In the genomic region with DNA sequence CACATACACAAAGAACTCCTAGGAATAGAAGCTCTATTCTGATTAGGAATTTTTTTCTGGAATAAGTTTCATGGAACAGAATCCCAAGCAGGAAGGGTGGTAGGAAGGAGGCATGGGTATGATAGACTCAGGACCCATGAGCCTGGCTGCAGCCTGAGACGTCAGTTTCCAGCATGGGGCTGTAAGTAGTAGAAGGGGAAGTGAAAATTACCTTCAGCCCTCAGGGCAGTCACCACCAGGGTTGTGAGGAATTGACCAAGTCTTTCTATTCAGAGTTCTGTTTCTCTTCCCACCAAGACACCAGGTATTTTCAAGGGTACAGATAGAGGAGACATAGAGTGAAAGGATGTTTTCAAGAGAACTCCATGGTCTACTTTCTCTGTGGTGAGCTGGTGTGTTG, we compare ENCODE assay signal across 14 mouse cellular contexts.
"Had no signal": no experiment of that assay in that cellular context is flagged by ENCODE, and none has a peak within 500 bp of the region (broad histone marks: within the 10 kb centered on the region; RNA-seq: fewer than 3 reads in every experiment).

No protein-coding gene starts in this region.

- ATAC-seq: liver, postnatal 0 days; midbrain, embryonic 13.5 days; midbrain, embryonic 15.5 days had no signal

- H3K4me2 ChIP-seq: liver, embryonic 15.5 days; lung, embryonic 14.5 days; midbrain, embryonic 11.5 days; midbrain, embryonic 13.5 days; midbrain, embryonic 15.5 days; neural tube, embryonic 12.5 days had no signal

- H3K27me3 ChIP-seq: liver, embryonic 15.5 days; megakaryocyte, embryonic 14.5 days; midbrain, embryonic 13.5 days; midbrain, embryonic 15.5 days; neural tube, embryonic 12.5 days had no signal

- H3K9ac ChIP-seq: liver, embryonic 15.5 days; liver, postnatal 0 days; lung, embryonic 14.5 days; midbrain, embryonic 13.5 days; midbrain, embryonic 15.5 days; neural tube, embryonic 12.5 days had no signal

- H3K36me3 ChIP-seq: liver, embryonic 15.5 days; midbrain, embryonic 13.5 days; midbrain, embryonic 15.5 days; neural tube, embryonic 12.5 days had no signal

- H3K4me3 ChIP-seq: liver, embryonic 15.5 days; megakaryocyte, embryonic 14.5 days; midbrain, embryonic 13.5 days; midbrain, embryonic 15.5 days; neural tube, embryonic 12.5 days had no signal

- DNase-seq: liver, postnatal 0 days; lung, embryonic 14.5 days; lung, postnatal 10 days; lung, postnatal 4 days; right cerebral cortex, postnatal 14 days; thymus, adult 18-20 months; thymus, postnatal 14 days; thymus, postnatal 36 days had no signal

- H3K27ac ChIP-seq: liver, embryonic 15.5 days; midbrain, embryonic 13.5 days; midbrain, embryonic 15.5 days; neural tube, embryonic 12.5 days had no signal

- H3K9me3 ChIP-seq: liver, embryonic 15.5 days; megakaryocyte, embryonic 14.5 days; midbrain, embryonic 13.5 days; midbrain, embryonic 15.5 days; neural tube, embryonic 12.5 days had no signal

- H3K4me1 ChIP-seq: liver, embryonic 15.5 days; megakaryocyte, embryonic 14.5 days; midbrain, embryonic 13.5 days; midbrain, embryonic 15.5 days; neural tube, embryonic 12.5 days had no signal
